Mouse (Mus musculus): Measurements from ENCODE around the gene Trex1.

DNA sequence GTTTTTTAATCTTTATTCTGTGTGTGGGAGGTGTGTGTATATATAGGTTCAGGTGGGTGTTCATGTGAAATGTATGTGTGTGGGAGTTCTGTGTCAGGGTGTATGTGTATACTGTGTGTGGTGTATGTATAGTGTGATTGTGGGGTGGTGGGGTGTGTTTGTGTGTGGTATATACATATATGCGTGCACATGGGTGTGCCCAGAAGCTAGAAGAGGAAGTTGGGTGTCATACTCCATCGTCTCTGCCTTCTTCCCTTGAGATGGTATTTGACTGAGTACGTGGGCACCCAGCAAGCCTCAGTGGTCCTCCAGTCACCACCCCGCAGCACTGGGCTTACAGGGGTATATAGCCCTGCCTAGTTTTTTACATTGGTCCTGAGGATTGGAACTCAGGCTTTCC lies 38.1 kb downstream of the Trex1 start:
- TF ChIP-seq CTCF (IDR thresholded peaks at IDR 0.05; ENCODE audit: control insufficient read depth, insufficient read depth, insufficient replicate concordance, low read depth, low read length) (no peak), POLR2A (IDR thresholded peaks at IDR 0.05; ENCODE audit: control insufficient read depth, low read depth, low read length) (no peak)
